Mouse (Mus musculus) gastrocnemius, postnatal 4 days (tissue): ENCODE data around the gene Olfr120. TPM values are rescaled to one million over a fixed set of nuclear protein-coding genes. Genes with fewer than 3 reads are reported as not detected.
"Not testable (repeated sequence)": the region's sequence is repeated elsewhere in the genome, so short reads cannot be mapped to it uniquely, and the experiment has no call there.

Source experiments
- DNase-seq, 2 experiments: peaks; one replicate each; pipeline ENCODE4 v3.0.0; 2021 to 2022; ENCODE audit warnings: low spot score in 2 of 2, mixed read lengths in 2 of 2
- long read RNA-seq, 2 experiments: library from polyadenylated mRNA; stranded (forward); transcript quantifications; one replicate each; pipeline ENCODE4 v2.0.0; 2021
- total RNA-seq, 2 experiments: library from RNA; stranded (reverse); gene quantifications; 2 replicates each; pipeline ENCODE4 v1.2.3; 2021

The Olfr120 gene
- not detected for total RNA-seq
- long read RNA-seq, experiment 1 = 0 reads
- long read RNA-seq, experiment 2 = 0 reads

DNA sequence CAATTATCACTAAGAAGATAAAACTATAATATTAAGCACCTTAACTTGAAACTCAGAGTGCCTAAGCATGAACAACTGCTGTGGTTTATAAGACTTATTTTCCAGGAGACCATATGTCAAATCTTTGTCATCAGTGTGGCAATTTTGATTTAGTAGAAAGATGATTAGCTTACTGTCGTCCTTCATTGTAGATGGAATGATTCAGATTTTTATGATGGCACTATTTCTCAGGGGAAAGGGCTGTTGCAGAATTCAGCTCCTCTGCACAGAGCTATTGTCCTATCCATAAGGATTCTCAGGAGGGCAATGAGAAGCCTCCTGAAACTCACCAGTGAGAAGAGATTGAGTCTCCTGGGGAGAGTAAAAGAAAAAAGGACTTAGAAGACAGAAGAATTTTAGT is at the start of gene Olfr120:
TSS of gene Olfr120 (plus strand) at position 301 of the 400 bp plus-strand sequence.
- DNase-seq = no peak

GRCm38 (mm10) chr17:37696264-37696663 is 25.3 kb upstream of the Olfr120 start, which contains the start of gene Olfr119:
TSS of gene Olfr119 (plus strand) at chr17:37696564.
- DNase-seq = not testable (repeated sequence)

GRCm38 (mm10) chr17:37738070-37738469 is 16.5 kb downstream of the Olfr120 start:
- no peak for DNase-seq

- no peak for DNase-seq
These were observed 46.7 kb downstream of the Olfr120 start, which contains the start of gene Olfr122 for GRCm38 (mm10) chr17:37768307-37768706. TSS of gene Olfr122 (plus strand) at chr17:37768607.

Other genes starting within 250 kb of the Olfr120 start
- gene H2-M2, start 238.3 kb upstream of the Olfr120 start, total RNA-seq = not detected
- not detected for gene Olfr110, start 229.3 kb upstream of the Olfr120 start, total RNA-seq
- not detected for gene Olfr111, start 213.8 kb upstream of the Olfr120 start, total RNA-seq
- gene Olfr112, start 152.4 kb upstream of the Olfr120 start, total RNA-seq = not detected
- not detected for gene Olfr113, start 144.1 kb upstream of the Olfr120 start, total RNA-seq
- gene Olfr114, start 129.1 kb upstream of the Olfr120 start, total RNA-seq = not detected
- gene Olfr115, start 94.7 kb upstream of the Olfr120 start, total RNA-seq = not detected
- gene Olfr116, start 94.6 kb upstream of the Olfr120 start, total RNA-seq = not detected
- gene Olfr117, start 58.0 kb upstream of the Olfr120 start, total RNA-seq = not detected
- gene Olfr118, start 54.8 kb upstream of the Olfr120 start, total RNA-seq = not detected
- not detected for gene Olfr119, start 25.2 kb upstream of the Olfr120 start, total RNA-seq
- gene Olfr121, start 27.0 kb downstream of the Olfr120 start, total RNA-seq = not detected
- not detected for gene Olfr122, start 46.8 kb downstream of the Olfr120 start, total RNA-seq
- gene Olfr123, start 71.7 kb downstream of the Olfr120 start, total RNA-seq = not detected
- not detected for gene Olfr124, start 78.1 kb downstream of the Olfr120 start, total RNA-seq
- not detected for gene Olfr125, start 111.1 kb downstream of the Olfr120 start, total RNA-seq
- not detected for gene Olfr126, start 125.7 kb downstream of the Olfr120 start, total RNA-seq
- not detected for gene Olfr127, start 178.6 kb downstream of the Olfr120 start, total RNA-seq
- gene Olfr128, start 198.7 kb downstream of the Olfr120 start, total RNA-seq = not detected
- not detected for gene Olfr761, start 231.3 kb downstream of the Olfr120 start, total RNA-seq